Mouse (Mus musculus) liver, embryonic 14.5 days (tissue): ENCODE data around the gene Lfng.

Experiments
- CTCF ChIP-seq: IDR thresholded peaks from 2 replicates; pipeline ENCODE4 v1.5.1; 2016; ENCODE audit warnings: antibody characterized with exemption, low read depth, control low read depth
- EP300 ChIP-seq: IDR thresholded peaks from 2 replicates; pipeline ENCODE4 v1.6.1; 2016; ENCODE audit warnings: antibody characterized with exemption, low read depth

DNA sequence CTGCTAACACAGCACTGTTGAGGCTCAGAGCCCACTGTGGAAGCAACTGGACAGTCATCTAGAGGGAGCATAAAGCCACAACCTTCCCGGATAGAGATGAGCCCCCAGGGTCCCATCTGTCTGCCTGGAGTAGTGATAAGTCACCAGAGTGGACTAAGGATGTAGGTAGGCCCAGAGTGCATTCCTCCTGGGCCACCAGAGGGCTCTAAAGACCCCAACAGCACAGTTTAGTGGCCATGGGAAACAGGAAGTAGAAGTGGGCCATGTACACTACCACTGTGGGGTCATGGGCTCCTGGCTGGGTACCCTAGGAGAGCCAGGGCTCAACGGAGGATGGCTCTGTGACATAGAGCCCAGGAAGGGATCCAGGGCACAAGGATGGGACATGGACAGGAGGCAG, 33.7 kb downstream of the Lfng start:
- peak; percentile 48 for TF ChIP-seq CTCF
- TF ChIP-seq EP300, result no peak
